Mouse (Mus musculus) embryonic facial prominence, embryonic 14.5 days (tissue): ENCODE measurements around the gene Fancg. TPM values are rescaled to one million over a fixed set of nuclear protein-coding genes. Genes with fewer than 3 reads are reported as not detected.

Experiments
- ATAC-seq: fragments of 200-750 bp; cut with Nextera tagmentation; 2 replicates; pipeline ENCODE4 v1.8.0; 2017; ENCODE audit warnings: low read depth, moderate number of reproducible peaks, moderate TSS enrichment
- DNase-seq: peaks from one replicate; pipeline ENCODE4 v3.0.0-alpha.2; 2015; ENCODE audit warnings: low spot score
- H3K27ac ChIP-seq: fragments of 300-500 bp; sonication (generic); replicated peaks from 2 replicates; pipeline ENCODE4 v1.5.1; 2014; ENCODE audit warnings: low read depth, mild to moderate bottlenecking, low read length, moderate library complexity
- H3K27me3 ChIP-seq: fragments of 300-500 bp; sonication (generic); replicated peaks from 2 replicates; pipeline ENCODE4 v1.6.1; 2014; ENCODE audit warnings: low read length; ENCODE audit not compliant: control insufficient read depth, insufficient read depth
- H3K36me3 ChIP-seq: fragments of 300-500 bp; sonication (generic); 2 replicates; pipeline ENCODE4 v1.6.1; 2014; ENCODE audit warnings: low read length, mixed read lengths; ENCODE audit not compliant: control insufficient read depth, insufficient read depth
- H3K4me1 ChIP-seq: fragments of 300-500 bp; sonication (generic); 2 replicates; pipeline ENCODE4 v1.6.1; 2014; ENCODE audit warnings: antibody characterized with exemption, low read length; ENCODE audit not compliant: control insufficient read depth, insufficient read depth
- H3K4me2 ChIP-seq: fragments of 300-500 bp; sonication (generic); 2 replicates; pipeline ENCODE4 v1.6.1; 2014; ENCODE audit warnings: low read depth, mild to moderate bottlenecking, low read length, moderate library complexity, mixed read lengths
- H3K4me3 ChIP-seq: fragments of 300-500 bp; sonication (generic); 2 replicates; pipeline ENCODE4 v1.5.1; 2014; ENCODE audit warnings: low read depth, mild to moderate bottlenecking, low read length
- H3K9ac ChIP-seq: fragments of 300-500 bp; sonication (generic); 2 replicates; pipeline ENCODE4 v1.6.1; 2014; ENCODE audit warnings: low read depth, mild to moderate bottlenecking, low read length, moderate library complexity, mixed read lengths
- H3K9me3 ChIP-seq: fragments of 300-500 bp; sonication (generic); 2 replicates; pipeline ENCODE4 v1.6.1; 2016; ENCODE audit warnings: low read length; ENCODE audit not compliant: control insufficient read depth
- WGBS: fragments of 180-500 bp; shearing (Covaris S2); extraction: QIAGEN DNeasy Blood & Tissue Kit; methylation state at CpG from one replicate; pipeline ENCODE4 v1.1.7; 2014; 5-methylcytosine and 5-hydroxymethylcytosine counted together
- polyA plus RNA-seq: library from polyadenylated mRNA; unstranded; fragments of >200 nt; fragmentation: Nextera tagmentation; extraction: Ambion mirVana; gene quantifications from 2 replicates; pipeline ENCODE4 v1.2.1, GENCODE M21; 2014

The Fancg gene
- polyA plus RNA-seq, 1 experiment from 2014 or later: 16.6 TPM

- under 1% methylated on average over 30 of the region's 33 CpGs for WGBS
- peak; percentile 93 for ATAC-seq
- no peaks in the 10 kb centered on the region for H3K27me3 ChIP-seq
These were observed 35.5 kb upstream of the Fancg start, which contains the start of gene Fam214b for GRCm38 (mm10) chr4:43045659-43046302. Gene Fam214b (minus strand): TSS chr4:43046220.

GRCm38 (mm10) chr4:43045285-43045658 is 35.0 kb upstream of the Fancg start:
- H3K9me3 ChIP-seq: no peaks in the 10 kb centered on the region
- no peak for DNase-seq
- 8% methylated on average over 13 of the region's 13 CpGs for WGBS
- no peaks in the 10 kb centered on the region for H3K27me3 ChIP-seq
- H3K4me3 ChIP-seq: peak overlapping the region; percentile 54
- H3K36me3 ChIP-seq: no peaks in the 10 kb centered on the region
- peak overlapping the region; percentile 63 for H3K9ac ChIP-seq
- H3K27ac ChIP-seq: 0 out of 2 replicates have a peak overlapping the region, but pooled peaks have one; percentile 71
- ATAC-seq: peak; percentile 1; the same call in 1 of the 2 replicates
- H3K4me2 ChIP-seq: peak overlapping the region; percentile 76
- H3K4me1 ChIP-seq: peaks cover 17% of the 10 kb centered on the region; the same call in 1 of the 2 replicates

More at GRCm38 (mm10) chr4:43045659-43046302, 35.5 kb upstream of the Fancg start, which contains the start of gene Fam214b:
- H3K9ac ChIP-seq: peak within 1 kb of the TSS; percentile 63
- no peaks in the 10 kb centered on the region for H3K36me3 ChIP-seq
- peak; percentile 98 for DNase-seq
- peak within 1 kb of the TSS; percentile 71 for H3K27ac ChIP-seq
- peak within 1 kb of the TSS; percentile 54 for H3K4me3 ChIP-seq
- H3K4me2 ChIP-seq: peak within 1 kb of the TSS; percentile 76
- no peaks in the 10 kb centered on the region for H3K9me3 ChIP-seq
- H3K4me1 ChIP-seq: peaks cover 17% of the 10 kb centered on the region; the same call in 1 of the 2 replicates

- no peaks in the 10 kb centered on the region for H3K27me3 ChIP-seq
- H3K9ac ChIP-seq: peak overlapping the region; percentile 63
- no peak for ATAC-seq
- peak overlapping the region; percentile 54 for H3K4me3 ChIP-seq
- DNase-seq: peak; percentile 30
- H3K9me3 ChIP-seq: no peaks in the 10 kb centered on the region
- H3K27ac ChIP-seq: peak overlapping the region; percentile 71
- peaks cover 17% of the 10 kb centered on the region; the same call in 1 of the 2 replicates for H3K4me1 ChIP-seq
- no peaks in the 10 kb centered on the region for H3K36me3 ChIP-seq
- H3K4me2 ChIP-seq: peak overlapping the region; percentile 76
- WGBS: 17% methylated on average over 4 of the region's 4 CpGs
These were observed 34.4 kb upstream of the Fancg start for GRCm38 (mm10) chr4:43044673-43045072.

DNA sequence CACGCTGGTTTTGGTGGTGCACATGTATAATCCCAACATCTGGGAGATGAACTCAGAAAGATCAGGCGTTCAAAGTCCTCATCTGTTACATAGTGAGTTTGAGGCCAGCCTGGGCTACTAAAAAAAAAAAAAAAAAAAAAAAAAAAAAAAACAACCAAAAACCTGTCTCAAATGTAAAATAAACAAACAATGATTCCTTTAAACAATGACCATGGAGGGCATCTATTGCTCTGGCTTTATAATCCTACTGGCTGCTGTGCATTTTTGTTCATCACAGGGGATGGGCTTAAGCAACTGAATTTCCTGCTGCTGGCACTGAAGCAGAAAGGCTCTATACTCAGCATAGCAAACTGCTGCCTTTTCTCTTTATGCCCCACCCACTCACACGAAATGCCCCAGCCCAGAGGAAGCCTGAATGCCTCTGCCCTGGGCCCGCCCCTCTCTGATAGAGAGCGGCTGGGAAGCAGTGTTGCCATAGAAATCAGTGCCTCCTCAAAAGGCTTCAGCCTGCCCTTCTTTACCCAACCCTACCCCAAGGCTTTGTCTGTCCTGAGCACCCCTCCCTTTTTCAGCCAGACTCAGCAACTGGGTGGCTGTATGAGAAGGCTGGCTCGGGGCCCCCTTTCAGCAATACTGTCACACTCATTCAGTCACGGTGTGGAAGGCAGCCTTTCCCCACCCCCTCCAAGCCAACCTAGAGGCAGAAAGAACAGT is 33.5 kb upstream of the Fancg start:
- Histone ChIP-seq H3K27me3 (no peaks in the 10 kb centered on the region), H3K4me2 (peak overlapping the region; percentile 76), H3K9me3 (no peaks in the 10 kb centered on the region), H3K4me1 (peaks cover 25% of the 10 kb centered on the region), H3K27ac (peak overlapping the region; percentile 71), H3K4me3 (no peak overlapping the region), H3K9ac (no peak overlapping the region; the same call in 1 of the 2 replicates), H3K36me3 (no peaks in the 10 kb centered on the region)
- WGBS: 24% methylated on average over 7 of the region's 7 CpGs
- DNase-seq (peak; percentile 92), ATAC-seq (peak; percentile 31)

- Histone ChIP-seq H3K9me3 (no peaks in the 10 kb centered on the region), H3K36me3 (peaks cover 7% of the 10 kb centered on the region; the same call in 1 of the 2 replicates), H3K27ac (0 out of 2 replicates have a peak overlapping the region, but pooled peaks have one; percentile 5), H3K4me3 (no peak overlapping the region), H3K4me2 (no peak overlapping the region; the same call in 1 of the 2 replicates), H3K27me3 (no peaks in the 10 kb centered on the region), H3K9ac (no peak overlapping the region), H3K4me1 (peaks cover 22% of the 10 kb centered on the region)
- DNase-seq (no peak), ATAC-seq (no peak)
- WGBS: 77% methylated on average over 9 of the region's 9 CpGs
These were observed 30.7 kb upstream of the Fancg start for GRCm38 (mm10) chr4:43040881-43041547.

DNA sequence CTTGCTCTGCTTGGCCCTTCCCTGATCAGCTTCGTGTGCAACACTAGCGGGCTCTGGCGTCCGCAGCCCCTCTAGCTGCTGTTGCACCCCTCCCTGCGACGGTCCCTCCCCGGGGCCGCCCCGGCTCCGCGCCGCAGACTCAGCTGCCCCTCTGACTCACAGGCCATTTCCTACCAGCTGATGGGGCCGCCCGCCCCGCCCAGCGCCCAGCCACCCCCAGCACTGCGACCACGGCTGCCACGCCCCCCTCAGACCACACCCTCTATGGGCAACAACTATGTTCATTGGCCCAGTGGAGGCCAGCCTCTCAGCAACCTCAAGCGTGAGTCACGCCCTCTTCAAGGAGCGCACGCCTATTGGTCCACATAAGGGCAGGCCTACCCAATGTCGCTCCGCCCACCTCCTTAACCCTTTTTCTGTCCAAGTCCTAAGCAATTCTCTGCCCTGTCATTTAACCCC is 29.8 kb upstream of the Fancg start:
- 1% methylated on average over 8 of the region's 25 CpGs for WGBS
- ATAC-seq: peak; percentile 98
- peak overlapping the region; percentile 87 for H3K4me2 ChIP-seq
- peaks cover 13% of the 10 kb centered on the region for H3K36me3 ChIP-seq
- no peaks in the 10 kb centered on the region for H3K27me3 ChIP-seq
- peak overlapping the region; percentile 70 for H3K4me3 ChIP-seq
- peak; percentile 99 for DNase-seq
- peak overlapping the region; percentile 67; the same call in 1 of the 2 replicates for H3K27ac ChIP-seq
- H3K9me3 ChIP-seq: no peaks in the 10 kb centered on the region
- H3K4me1 ChIP-seq: peaks cover 22% of the 10 kb centered on the region
- H3K9ac ChIP-seq: peak overlapping the region; percentile 78

DNA sequence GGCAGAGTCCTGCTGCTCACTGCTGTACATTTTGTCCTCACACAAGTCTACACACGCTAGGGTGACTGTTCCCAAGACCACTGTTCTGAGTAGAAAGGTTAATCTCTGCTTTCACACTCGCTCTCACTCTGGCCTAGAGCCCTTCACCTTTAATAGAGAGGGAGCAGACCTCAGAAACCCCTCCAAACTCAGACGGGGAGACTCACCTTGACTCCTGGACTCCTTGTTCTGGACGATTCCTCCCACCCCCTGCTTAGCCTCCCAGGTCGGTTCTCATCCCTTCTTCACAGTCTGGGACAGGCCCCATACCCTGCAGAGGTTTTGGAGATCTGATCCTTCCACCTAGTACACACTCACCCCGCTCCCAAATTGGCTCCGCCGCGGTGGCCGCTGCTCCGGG is 29.3 kb upstream of the Fancg start:
- Histone ChIP-seq H3K27me3 (no peaks in the 10 kb centered on the region), H3K4me1 (peaks cover 17% of the 10 kb centered on the region), H3K36me3 (peaks cover 15% of the 10 kb centered on the region), H3K4me2 (peak overlapping the region; percentile 87), H3K9me3 (no peaks in the 10 kb centered on the region), H3K4me3 (peak overlapping the region; percentile 70), H3K27ac (peak overlapping the region; percentile 67; the same call in 1 of the 2 replicates), H3K9ac (peak overlapping the region; percentile 78)
- ATAC-seq (peak; percentile 6), DNase-seq (no peak)
- WGBS: 2% methylated on average over 11 of the region's 11 CpGs
